Mouse (Mus musculus) lung, postnatal 10 days (tissue): ENCODE measurements around the gene 4933428M09Rik.
"Not testable (repeated sequence)": the region's sequence is repeated elsewhere in the genome, so short reads cannot be mapped to it uniquely, and the experiment has no call there.

Experiments used
- DNase-seq: peaks from one replicate; pipeline ENCODE4 v3.0.0; 2021

Gene 4933428M09Rik

DNA sequence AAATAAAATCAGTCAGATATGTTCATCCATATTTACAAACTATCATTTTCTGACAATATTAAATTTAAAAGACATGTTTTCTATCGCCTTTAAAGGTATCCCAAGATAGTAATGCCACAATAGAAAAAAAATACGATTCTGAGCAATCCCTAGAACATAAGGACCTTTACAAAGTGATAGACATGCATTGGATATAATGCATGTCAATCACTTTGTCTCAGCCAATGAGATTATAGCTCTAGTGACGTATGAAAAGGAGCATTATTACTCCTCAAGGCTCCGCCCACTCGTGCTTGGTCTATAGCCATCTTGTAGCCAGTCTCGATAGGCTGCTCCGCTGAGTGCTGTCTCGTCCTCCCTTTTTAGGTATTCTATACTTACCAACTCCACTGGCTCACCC is at the start of gene 4933428M09Rik:
Gene 4933428M09Rik, plus strand, starts transcription at position 301 of the 400 bp plus-strand sequence.
- DNase-seq = no peak

- DNase-seq = peak; percentile 34
Measured at GRCm38 (mm10) chrX:139134031-139134430, 45.0 kb upstream of the 4933428M09Rik start.

GRCm38 (mm10) chrX:139191506-139191905 is 12.5 kb downstream of the 4933428M09Rik start:
- not testable (repeated sequence) for DNase-seq

DNA sequence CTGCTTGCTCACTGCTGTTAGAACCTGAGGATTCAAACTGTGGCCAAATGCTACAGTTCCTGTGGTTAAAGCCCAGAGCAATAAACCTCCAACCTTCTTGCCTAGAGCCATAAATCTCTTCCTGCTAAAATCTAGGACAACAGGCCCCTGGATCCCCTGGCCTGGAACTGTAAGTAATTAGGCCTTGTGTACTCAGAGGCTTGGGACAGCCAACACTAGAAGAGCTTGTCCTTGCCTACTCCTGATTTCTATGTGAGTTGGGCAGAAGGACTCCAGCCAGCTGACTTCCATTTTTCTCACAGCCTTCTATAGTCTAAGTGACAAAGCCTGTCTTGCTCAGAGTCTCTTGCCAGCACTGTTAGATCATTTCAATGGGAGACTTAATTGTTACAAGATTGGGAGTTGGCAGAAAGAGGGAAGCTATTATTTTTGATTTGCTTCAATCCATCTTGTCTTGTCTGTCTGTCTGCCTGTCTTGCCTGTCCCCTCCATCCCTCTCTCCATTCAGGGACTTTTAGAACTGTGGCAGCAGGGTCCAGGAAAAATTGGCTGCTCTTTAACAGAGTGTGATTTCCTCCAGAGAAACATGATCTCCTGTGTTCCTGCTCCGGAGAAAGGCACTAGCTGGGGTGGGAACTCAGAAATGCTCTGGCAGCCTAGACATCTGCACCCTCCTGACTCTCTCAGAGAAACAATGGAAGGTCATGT is 15.7 kb downstream of the 4933428M09Rik start:
- DNase-seq = no peak

- not testable (repeated sequence) for DNase-seq
Measured at GRCm38 (mm10) chrX:139209191-139209828, 30.3 kb downstream of the 4933428M09Rik start.

DNA sequence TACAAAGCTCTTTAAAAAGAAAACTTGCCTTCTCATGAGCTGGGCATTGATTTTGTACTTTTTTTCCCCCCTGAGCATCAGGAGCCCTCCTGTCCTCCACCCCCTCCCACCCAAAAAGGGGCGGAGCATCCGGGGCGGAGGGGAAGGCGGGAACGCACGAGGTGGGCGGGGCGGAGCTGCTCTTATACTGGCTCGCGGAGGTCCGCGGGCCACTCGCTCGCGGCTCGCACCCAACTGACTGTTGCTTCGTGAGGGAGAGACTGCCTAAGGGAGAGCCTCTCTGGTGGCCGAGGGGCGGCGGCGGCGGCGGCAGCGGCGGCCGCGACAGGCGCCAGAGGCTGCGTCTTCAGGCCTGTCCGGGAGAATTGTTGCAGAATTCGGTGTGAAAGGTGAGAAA is 30.8 kb downstream of the 4933428M09Rik start, which contains the start of gene Mum1l1:
Gene Mum1l1, plus strand, starts transcription at position 214 of the 397 bp plus-strand sequence.
- peak; percentile 78 for DNase-seq

GRCm38 (mm10) chrX:139214765-139215164 is 35.7 kb downstream of the 4933428M09Rik start:
- no peak for DNase-seq

DNA sequence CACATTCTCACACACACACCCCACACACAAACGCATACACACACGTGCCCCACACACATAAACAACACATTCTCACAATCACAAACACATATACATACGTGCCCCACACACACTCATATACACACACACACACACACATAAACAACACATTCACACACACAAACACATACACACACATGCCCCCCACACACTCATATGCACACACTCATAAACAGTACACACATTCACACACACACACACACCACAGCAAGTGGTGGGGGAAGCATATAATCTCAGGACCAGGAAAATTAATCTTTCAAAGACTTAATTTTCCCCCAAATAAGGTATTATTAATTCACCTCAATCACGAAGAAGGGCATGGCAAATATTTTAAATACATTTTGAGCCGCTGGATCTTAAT is 37.4 kb downstream of the 4933428M09Rik start:
- DNase-seq = no peak

DNA sequence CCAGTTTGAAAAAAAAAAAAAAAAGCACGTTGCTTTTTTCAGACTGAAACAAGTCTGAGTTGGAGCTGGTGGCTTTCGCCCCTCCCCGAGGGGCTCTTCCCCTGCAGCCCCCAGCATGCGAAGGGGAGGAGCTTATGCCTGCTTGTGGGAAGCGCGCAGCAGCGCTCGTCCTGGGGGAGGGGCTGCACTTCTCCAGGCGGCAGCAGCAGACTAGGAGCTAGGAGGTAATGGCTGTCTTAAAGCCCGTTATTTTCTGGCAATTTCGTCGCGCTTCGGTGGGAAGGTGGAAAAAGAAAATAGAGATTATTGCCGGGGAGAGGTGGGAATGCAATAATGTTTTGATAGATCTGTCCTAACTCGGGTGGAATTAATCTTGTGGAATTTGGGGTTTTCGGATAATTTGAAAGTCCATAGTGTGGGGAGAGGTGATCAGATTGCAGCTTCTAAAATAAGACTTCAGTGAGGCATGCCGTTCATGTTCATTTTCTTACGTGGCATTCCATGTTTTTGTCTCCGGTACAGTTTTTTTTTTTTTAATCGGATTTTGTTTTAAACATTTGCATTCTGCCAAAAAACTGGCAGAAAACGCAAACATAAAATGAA is 38.1 kb downstream of the 4933428M09Rik start:
- DNase-seq = peak; percentile 68

GRCm38 (mm10) chrX:139217776-139218175 is 38.7 kb downstream of the 4933428M09Rik start:
- no peak for DNase-seq

- peak; percentile 61 for DNase-seq
Measured at GRCm38 (mm10) chrX:139219017-139219416, 40.0 kb downstream of the 4933428M09Rik start.

GRCm38 (mm10) chrX:139220830-139221229 is 41.8 kb downstream of the 4933428M09Rik start:
- DNase-seq = no peak

GRCm38 (mm10) chrX:139221893-139222292 is 42.9 kb downstream of the 4933428M09Rik start:
- DNase-seq = no peak
